Mouse (Mus musculus): ENCODE results near the gene Fndc5.
A peak's percentile ranks its signal among the peaks of the same experiment; 100 is the strongest.

Fndc5 gene

DNA sequence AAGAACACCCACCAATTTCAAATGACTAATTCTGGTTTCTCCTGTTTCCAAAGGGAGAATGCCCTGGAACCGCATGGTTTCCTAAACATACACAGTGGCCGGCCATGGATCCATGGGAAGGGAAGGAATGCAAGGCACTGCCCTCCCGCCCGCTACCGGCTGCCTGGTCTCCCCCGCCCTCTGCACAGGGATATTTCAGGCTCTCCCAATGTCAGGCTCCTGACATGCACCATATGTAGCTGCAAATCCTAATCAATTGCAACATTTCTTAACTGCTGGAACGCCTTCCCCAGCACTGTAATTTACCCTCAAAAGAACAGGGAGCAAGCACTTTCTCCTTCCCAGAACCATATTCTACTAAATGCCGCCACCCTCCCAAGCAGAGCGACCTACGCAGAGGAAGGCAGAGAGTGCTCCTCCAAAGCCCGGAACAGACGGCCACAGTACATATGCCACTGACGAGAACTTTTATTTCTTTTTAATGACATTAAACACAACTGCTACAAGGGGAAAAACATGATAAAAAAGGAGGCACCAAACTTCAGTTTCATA is 10.8 kb downstream of the Fndc5 start:
- DNase-seq: peak; percentile 29

DNA sequence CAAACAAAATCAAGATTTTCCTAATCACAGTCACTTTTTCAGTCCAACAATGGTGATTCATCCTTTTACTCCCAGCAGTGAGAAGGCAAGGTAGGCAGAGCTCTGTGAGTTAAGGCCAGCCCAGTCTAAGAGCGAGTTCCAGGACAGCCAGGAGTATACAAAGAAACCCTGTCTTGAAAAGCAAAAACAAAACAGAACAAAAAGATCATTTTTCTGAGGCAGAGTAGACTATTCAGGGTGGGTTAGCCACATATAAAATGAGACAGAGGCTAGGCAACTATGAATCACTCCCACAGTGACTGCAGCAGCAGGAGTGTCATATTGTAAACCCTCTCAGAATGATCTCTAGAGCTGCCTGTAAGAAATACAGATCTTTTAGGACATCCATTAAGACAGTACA is 12.5 kb downstream of the Fndc5 start:
- no peak for DNase-seq

DNA sequence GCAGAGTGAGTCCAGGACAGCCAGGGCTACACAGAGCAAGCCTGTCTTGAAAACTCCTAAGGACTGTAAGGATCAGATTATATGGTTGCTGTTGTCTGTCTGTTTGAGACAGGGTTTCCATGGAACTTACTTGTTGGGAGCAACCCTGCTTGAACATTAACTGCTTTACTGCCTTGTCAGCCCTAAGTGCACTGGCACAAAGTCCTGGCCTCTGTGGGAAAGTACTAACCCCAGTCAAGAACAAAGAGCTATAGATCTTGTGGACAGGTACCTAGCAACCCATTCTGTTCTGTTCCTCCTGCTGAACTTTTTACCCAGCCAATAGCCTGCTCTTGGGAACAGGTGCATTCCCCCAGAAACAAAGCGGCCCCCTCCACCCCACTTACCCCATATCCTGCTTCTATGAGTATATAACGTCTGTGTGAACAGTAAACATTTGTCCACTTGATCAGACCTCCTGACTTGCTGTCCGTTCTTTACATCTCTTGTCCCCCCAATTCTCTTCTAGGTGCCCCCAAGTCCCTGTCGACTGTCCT is 14.5 kb downstream of the Fndc5 start:
- DNase-seq: no peak

DNA sequence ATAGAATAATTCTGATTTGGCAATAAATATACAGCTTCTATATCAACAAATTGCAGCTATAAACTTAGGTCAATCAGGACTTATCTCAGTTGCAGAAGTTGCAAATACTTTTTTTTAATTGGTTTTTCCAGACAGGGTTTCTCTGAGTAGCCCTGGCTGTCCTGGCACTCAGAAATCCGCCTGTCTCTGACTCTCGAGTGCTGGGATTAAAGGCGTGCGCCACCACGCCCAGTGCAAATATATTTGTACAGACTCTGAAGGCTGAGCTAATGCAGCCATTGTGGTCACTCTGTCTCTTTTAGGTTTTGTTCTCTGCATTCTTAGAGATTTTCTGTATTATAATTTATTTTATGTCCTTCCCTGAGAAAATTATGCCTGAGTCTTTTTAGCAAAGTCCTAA is 20.7 kb downstream of the Fndc5 start:
- DNase-seq: no peak

DNA sequence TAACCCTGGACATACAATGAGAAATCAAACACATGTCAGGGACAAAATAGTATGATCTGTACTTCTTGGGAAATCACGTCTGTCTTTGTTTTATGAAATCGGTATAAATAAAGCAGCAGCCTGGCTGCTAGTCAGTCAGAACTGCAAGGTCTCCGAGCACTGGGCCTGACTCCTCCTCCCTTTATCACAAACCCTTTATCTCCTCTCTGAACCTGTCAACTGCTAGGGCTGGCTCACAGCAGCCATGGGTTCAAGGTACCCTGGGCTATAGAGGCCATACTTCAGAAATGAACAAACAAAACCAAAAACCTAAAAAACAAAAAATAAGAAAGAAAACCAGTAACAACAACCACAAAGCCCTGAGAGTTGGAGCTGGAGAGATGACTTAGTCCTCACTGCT is 21.8 kb downstream of the Fndc5 start:
- no peak for DNase-seq

DNA sequence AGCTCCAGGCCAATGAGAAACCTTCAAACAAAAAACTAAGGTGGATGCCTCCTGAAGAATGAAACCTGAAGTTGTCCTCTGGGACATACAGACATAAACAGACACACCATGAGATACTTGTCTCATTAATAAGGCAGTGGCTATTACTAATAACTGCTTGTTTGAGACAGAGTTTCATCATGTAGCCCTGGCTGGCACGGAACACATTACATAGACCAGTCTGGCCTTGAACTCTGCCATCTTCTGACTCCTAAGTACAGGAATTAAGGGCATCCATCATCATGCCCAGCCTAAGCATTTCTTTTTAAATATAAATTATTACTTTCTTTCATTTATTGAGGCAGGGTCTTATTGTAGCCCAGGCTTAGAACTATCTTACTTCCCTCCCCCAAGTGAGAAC is 24.3 kb downstream of the Fndc5 start:
- DNase-seq: no peak

DNA sequence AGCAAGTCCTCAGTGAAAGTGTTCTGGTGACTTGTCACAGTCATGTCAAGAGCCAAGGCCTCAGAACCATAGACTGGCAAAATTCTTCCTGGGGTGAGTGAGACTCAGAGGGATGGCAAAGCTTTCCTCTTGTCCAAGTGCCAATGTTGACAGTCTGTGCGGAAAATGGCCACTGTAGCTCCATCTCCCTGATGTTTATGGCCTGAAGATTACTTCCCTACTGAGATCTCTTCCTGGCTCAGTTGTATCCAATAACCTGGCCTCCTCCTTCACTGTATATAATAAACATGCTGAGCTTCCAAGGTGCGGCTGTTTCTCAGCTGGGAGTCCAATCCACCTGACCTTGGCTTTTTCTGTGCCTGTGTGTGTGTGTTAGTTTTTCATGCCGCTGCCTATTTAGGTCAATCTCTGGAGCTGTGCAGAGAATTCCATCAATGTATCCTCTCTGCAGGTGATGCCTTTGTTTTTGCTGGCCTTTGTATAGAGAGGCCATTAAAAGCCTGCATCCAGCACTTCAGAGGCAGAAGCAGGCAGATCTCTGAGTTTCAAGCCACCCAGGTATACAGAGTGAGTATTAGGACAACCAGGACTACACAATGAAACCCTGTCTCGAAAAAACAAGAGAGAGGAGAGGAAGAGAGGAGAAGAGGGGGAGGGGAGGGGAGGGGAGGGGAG is 24.9 kb downstream of the Fndc5 start:
- DNase-seq: no peak

DNA sequence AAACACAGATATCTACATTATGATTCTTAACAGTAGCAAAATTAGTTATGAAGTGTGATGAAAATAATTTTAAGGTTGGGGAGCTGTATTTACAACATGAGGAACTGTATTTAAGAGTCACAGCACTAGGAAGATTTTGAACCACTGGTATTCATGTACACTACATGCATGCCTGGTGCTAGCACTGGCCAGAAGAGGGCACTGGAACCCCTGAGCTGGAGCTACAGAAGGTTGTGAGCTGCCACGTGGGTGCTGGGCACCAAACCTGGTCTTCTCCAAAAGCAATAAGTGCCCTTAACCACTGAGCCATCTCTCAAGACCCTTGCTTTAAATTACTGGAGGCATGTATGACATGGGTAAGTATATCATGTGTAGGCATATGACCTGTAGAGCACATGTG is 35.7 kb downstream of the Fndc5 start:
- no peak for DNase-seq

DNA sequence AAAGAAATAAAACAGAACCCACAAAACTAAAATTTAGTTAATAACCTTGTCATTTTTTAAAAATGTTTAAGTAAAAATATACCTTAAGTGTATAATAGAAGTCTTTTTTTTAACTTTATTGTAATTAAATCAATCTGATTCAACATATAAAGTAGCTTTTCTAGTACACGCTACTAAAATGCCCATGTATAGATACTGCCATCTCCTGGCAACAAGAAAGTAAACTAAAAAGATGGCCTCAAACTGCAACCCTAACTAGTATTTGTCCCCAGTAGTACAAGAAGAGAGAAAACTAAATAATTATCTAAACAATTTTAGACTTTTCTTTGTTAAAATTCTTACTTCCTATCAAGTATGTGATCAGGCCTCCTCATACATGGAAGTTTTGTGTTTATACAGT is 42.8 kb downstream of the Fndc5 start:
- no peak for DNase-seq

DNA sequence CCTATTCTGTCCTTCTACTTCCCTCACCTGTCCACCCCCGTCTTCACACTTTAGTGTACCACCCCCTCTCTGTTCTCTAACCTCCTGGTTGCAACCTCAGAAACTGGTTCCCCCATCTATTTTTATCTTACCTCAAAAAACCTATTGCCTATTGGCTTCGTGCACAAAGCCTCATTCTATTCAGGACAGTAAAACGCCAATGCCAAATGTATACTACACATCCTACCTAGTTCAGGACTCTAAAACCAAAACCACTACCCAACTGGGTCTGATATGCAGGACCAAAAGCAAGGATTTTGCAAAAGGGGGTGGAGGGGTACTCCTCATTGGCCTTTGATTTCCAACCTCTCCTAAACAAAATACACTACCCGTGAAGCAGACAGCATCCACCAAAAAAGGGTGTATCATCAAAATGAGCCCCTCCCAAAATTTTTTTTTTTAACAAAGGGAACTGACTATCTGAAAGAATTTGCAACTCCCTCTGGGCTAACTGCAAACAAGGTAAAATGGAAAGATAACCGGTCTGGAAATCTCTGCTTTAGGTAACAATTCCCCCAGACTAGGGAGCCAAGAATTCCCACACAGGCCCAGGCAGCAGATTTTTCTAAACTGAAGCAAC is 51.4 kb downstream of the Fndc5 start:
- no peak for DNase-seq

DNA sequence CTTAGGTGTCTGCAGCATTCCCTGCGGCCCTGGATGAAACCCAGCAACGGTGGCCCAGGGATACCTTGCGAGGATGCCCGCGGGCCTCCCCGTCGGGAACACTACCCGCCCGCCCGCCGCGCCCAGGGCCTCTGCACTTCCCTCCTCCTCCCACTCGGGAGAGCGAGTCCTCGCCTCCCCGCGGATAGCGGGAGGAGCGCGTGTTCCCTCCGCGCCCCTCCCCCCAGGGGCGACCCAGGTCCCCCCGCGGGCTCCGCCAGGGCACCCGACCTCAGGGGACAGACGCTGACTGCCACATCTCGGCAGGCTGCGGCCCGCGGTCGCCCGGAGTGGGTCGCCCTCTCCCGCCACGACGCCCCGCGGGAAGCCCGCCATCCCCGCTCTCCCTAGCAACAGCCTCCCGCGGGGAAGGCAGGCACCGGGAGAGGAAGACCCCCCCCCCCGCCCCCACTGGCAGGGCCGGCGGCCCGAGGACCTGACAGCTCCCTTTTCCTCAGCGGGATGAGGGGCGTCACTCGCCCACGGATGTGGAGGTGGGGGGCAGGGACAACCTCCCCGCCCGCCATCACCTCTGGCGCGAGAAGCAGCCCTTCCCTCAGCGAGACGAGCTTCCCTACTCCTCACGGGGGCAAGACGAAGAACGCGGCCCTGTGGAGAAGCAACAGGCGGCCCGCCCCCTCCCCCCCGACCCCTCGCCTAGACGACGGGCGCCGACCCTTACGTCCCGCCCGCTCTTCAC is 52.2 kb downstream of the Fndc5 start:
- DNase-seq: peak; percentile 38

DNA sequence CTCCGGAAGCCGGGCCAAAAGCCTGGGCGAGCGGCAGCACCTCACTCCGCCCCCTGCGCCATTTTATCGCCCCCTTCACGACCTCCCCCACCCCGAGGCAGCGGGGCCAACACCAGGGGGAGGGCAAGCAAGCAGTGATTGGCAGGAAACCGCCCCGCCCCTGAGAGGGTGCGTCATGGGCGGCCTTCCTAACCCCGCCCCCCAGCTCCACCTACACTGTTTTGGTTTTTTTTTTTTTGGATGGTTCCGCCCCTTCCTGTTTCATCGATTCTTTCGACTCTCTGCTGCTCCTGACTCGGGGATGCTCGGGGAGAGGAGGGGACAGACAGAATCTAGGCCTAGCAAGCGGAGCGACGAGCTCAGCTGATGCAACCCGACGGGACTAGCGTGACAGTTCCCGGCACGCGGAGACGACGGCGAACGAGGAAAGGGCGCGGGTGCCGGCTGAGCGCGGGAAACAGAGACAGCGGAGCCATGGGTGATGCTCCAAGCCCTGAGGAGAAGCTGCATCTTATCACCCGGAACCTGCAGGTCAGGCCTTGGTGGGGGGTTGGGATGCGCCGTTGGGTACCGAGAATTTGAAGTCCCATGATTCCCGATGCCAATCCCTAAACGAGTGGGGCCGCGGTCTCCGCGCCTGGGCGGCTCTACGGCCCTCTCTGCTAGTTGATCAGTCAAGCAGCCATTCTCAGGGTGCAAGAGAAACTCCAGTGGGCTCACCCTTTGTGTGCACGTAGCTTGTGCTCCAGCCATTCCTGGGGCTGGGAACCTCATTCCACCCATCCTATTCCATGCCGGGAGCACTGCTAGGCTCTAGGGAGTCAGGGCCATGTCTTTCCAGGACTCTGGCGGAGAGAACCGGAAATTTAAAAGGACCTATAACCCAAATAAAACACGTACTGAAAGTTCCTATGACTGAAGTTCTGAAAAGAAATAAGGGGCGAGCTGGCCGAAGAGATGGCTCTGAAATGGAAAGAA is 53.0 kb downstream of the Fndc5 start, which contains the start of the genes S100pbp and Yars:
S100pbp (minus strand) TSS at position 186 of the 978 bp plus-strand sequence.
Yars (plus strand) TSS at position 219 of the 978 bp plus-strand sequence.
- peak; percentile 99 for DNase-seq

DNA sequence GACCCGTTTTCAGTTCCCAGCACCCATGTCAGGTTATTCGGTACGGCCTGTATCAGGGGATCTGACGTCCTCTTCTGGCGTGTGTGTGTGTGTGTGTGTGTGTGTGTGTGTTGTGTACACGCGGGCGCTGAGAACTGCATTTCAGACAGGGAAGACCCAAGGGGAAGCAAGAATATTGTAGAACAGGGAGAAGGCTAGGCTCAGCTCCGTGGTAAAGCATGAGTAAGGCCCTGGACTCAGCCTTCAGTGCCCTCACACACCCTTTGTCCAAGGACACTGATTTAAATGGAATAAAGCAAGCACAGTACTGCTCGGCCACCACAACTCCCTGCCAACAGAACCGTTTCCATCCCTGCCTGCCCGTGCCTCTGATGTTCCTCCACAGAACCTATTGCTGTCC is 53.7 kb downstream of the Fndc5 start:
- DNase-seq: peak; percentile 21

DNA sequence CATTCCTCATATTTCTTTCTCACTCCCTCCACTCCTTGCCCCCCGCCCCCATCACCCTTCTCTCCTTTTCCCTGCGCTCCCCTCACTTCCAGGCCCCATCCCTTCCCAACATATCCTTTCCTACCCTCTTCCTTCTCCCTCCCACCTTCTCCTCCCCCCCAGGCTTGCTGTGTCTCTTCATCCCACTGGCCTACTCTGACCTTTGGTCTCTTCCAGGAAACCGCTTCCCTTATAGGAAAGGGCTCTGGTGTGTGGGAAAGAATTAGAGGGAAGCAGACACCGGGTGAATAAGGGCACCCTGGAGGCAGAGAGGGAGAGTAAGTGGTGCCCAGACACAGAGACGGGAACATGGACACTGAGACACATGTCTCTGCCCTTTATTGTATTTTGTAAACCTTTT is 54.9 kb downstream of the Fndc5 start:
- no peak for DNase-seq
